Mouse (Mus musculus): ENCODE data around the gene Ldb2. TPM values are rescaled to one million over a fixed set of nuclear protein-coding genes. Genes with fewer than 3 reads are reported as not detected.

Gene Ldb2
- 48.1 TPM for polyA plus RNA-seq (2014; fragmentation: Illumina TruSeq; extraction: RNeasy Lipid Tissue Mini Kit (QIAGEN cat#74804))

GRCm38 (mm10) chr5:44799053-44799860 is at the start of gene Ldb2:
Gene Ldb2 (minus strand): TSS chr5:44799680.

